Mouse (Mus musculus): Measurements from ENCODE around the gene Zc3h14. TPM values are rescaled to one million over a fixed set of nuclear protein-coding genes. Genes with fewer than 3 reads are reported as not detected.

Gene Zc3h14
- 47.7 and 49.3 TPM in 2 replicates for polyA plus RNA-seq (2015; fragmentation: Nextera tagmentation; extraction: Ambion mirVana)

DNA sequence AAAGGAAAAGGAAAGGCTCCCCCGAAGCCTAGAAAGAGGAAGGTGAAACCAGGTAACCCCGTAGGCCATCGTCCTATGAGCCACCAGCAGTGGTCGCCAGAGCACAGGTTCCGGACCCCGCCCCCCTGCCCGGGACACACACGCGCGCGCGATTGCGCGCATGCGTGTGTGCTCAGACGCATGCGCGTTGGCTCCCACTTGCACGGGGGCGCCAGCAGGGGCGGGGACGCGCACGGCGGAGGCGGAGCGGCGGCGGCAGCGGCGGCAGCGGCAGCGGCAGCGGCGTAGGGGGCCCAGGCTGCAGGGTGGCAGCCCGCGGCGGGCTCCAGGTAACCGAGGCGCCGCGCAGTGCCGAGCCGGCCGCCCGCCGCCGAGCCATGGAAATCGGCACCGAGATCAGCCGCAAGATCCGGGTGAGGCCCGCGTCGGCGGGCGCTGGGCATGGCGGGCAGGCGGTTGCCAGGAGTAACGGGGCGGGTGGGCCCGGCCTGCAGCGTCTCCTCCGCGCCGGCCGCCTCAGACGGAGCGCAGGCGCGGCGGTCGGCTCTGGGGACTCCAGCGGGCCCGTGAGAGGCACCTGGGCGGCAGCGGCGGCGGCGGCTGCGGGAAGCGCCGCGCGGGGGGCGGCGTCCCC is at the start of gene Zc3h14:
Gene Zc3h14 (plus strand): TSS at position 219 of the 634 bp plus-strand sequence.
- Histone ChIP-seq H3K36me3 (ENCODE audit: control insufficient read depth, insufficient read depth, low read length) (no peaks in the 10 kb centered on the region), H3K9ac (ENCODE audit: low read length) (peak within 1 kb of the TSS; percentile 90), H3K27me3 (ENCODE audit: control insufficient read depth, insufficient read depth, low read length) (no peaks in the 10 kb centered on the region), H3K9me3 (ENCODE audit: control insufficient read depth, low read length) (no peaks in the 10 kb centered on the region), H3K4me2 (replicated peaks; ENCODE audit: low read depth) (peak within 1 kb of the TSS; percentile 68), H3K4me1 (replicated peaks; ENCODE audit: control insufficient read depth, insufficient read depth) (no peaks in the 10 kb centered on the region), H3K27ac (replicated peaks) (peak within 1 kb of the TSS; percentile 88), H3K4me3 (ENCODE audit: low read depth, low read length) (peak within 1 kb of the TSS; percentile 95)
- peak; percentile 96 for DNase-seq (ENCODE audit: low spot score)
- peak; percentile 92 for ATAC-seq (ENCODE audit: low FRiP score, low TSS enrichment)
- WGBS, result under 1% methylated on average over 66 of the region's 87 CpGs
- TF ChIP-seq CTCF (IDR thresholded peaks at IDR 0.05; ENCODE audit: low read depth) (peak; percentile 82), EP300 (optimal IDR thresholded peaks at IDR 0.05) (no peak)

DNA sequence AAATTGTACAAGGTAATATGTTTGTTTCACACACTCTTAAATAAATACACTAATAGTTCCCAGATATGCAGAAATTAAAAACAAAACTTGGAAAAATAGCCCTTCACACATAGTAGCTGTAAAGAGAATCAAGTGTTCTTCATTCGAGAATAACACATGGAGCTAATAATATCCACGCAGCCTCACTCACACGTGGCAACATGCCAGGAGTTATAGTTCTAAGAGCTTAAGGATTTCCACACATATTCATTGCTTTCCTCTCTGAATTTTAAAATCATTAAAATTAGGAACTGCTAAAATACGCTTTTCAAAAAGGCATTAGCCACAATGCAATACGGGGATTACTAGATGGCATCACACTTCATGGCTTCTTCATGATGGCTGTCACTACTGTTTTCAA is 49.6 kb upstream of the Zc3h14 start:
- Histone ChIP-seq H3K4me1 (replicated peaks; ENCODE audit: control insufficient read depth, insufficient read depth) (no peaks in the 10 kb centered on the region), H3K27ac (replicated peaks) (no peak overlapping the region), H3K4me3 (ENCODE audit: low read depth, low read length) (no peak overlapping the region), H3K4me2 (replicated peaks; ENCODE audit: low read depth) (no peak overlapping the region), H3K9ac (ENCODE audit: low read length) (no peak overlapping the region), H3K27me3 (ENCODE audit: control insufficient read depth, insufficient read depth, low read length) (no peaks in the 10 kb centered on the region), H3K36me3 (ENCODE audit: control insufficient read depth, insufficient read depth, low read length) (0 out of 2 replicates have a peak, but pooled peaks cover 8% of the 10 kb centered on the region), H3K9me3 (ENCODE audit: control insufficient read depth, low read length) (no peaks in the 10 kb centered on the region)
- TF ChIP-seq CTCF (IDR thresholded peaks at IDR 0.05; ENCODE audit: low read depth), result no peak
- TF ChIP-seq EP300 (optimal IDR thresholded peaks at IDR 0.05), result no peak
- ATAC-seq (ENCODE audit: low FRiP score, low TSS enrichment) (no peak), DNase-seq (ENCODE audit: low spot score) (no peak)
- 68% methylated on average over 5 of the region's 5 CpGs for WGBS

DNA sequence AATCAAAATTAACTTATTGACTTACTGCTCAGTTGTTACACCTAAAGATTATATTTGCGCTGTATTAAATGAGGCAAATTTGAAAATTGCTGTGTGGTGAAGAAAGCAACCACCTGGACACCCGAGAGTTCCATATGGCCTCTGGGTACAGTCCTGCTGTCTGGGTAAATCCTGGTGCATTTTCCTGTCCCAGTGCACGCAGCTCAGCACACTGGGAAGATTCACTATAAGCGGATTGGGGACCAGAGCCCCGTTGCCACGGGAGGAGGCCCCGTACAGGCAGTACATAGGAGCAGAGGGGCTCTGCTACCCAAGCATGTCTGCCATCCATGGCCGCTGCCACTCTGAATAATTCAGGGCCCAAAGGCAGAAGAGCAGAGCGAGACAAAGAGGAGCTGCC is 45.2 kb upstream of the Zc3h14 start:
- no peak overlapping the region for H3K4me3 ChIP-seq (ENCODE audit: low read depth, low read length)
- no peaks in the 10 kb centered on the region for H3K9me3 ChIP-seq (ENCODE audit: control insufficient read depth, low read length)
- TF ChIP-seq EP300 (optimal IDR thresholded peaks at IDR 0.05), result no peak
- no peak for TF ChIP-seq CTCF (IDR thresholded peaks at IDR 0.05; ENCODE audit: low read depth)
- WGBS, result 90% methylated on average over 9 of the region's 9 CpGs
- H3K27ac ChIP-seq (replicated peaks), result no peak overlapping the region
- H3K36me3 ChIP-seq (ENCODE audit: control insufficient read depth, insufficient read depth, low read length), result peaks cover 14% of the 10 kb centered on the region; the same call in 1 of the 2 replicates
- H3K4me2 ChIP-seq (replicated peaks; ENCODE audit: low read depth), result no peak overlapping the region
- no peak overlapping the region for H3K9ac ChIP-seq (ENCODE audit: low read length)
- no peak for ATAC-seq (ENCODE audit: low FRiP score, low TSS enrichment)
- H3K4me1 ChIP-seq (replicated peaks; ENCODE audit: control insufficient read depth, insufficient read depth), result no peaks in the 10 kb centered on the region
- no peak for DNase-seq (ENCODE audit: low spot score)
- no peaks in the 10 kb centered on the region for H3K27me3 ChIP-seq (ENCODE audit: control insufficient read depth, insufficient read depth, low read length)

- DNase-seq (ENCODE audit: low spot score) (no peak), ATAC-seq (ENCODE audit: low FRiP score, low TSS enrichment) (no peak)
- H3K9ac ChIP-seq (ENCODE audit: low read length), result no peak overlapping the region
- H3K36me3 ChIP-seq (ENCODE audit: control insufficient read depth, insufficient read depth, low read length), result peaks cover 11% of the 10 kb centered on the region; the same call in 1 of the 2 replicates
- no peak overlapping the region for H3K4me2 ChIP-seq (replicated peaks; ENCODE audit: low read depth)
- H3K27ac ChIP-seq (replicated peaks), result no peak overlapping the region
- no peaks in the 10 kb centered on the region for H3K9me3 ChIP-seq (ENCODE audit: control insufficient read depth, low read length)
- WGBS, result 79% methylated on average over 2 of the region's 2 CpGs
- no peak overlapping the region for H3K4me3 ChIP-seq (ENCODE audit: low read depth, low read length)
- H3K27me3 ChIP-seq (ENCODE audit: control insufficient read depth, insufficient read depth, low read length), result no peaks in the 10 kb centered on the region
- TF ChIP-seq EP300 (optimal IDR thresholded peaks at IDR 0.05), result no peak
- no peak for TF ChIP-seq CTCF (IDR thresholded peaks at IDR 0.05; ENCODE audit: low read depth)
- H3K4me1 ChIP-seq (replicated peaks; ENCODE audit: control insufficient read depth, insufficient read depth), result no peaks in the 10 kb centered on the region
Measured at GRCm38 (mm10) chr12:98703554-98703953, 43.2 kb upstream of the Zc3h14 start.

GRCm38 (mm10) chr12:98703961-98704360 is 42.8 kb upstream of the Zc3h14 start:
- DNase-seq (ENCODE audit: low spot score), result no peak
- H3K27ac ChIP-seq (replicated peaks), result no peak overlapping the region
- H3K4me2 ChIP-seq (replicated peaks; ENCODE audit: low read depth), result no peak overlapping the region
- ATAC-seq (ENCODE audit: low FRiP score, low TSS enrichment), result no peak
- TF ChIP-seq CTCF (IDR thresholded peaks at IDR 0.05; ENCODE audit: low read depth), result no peak
- TF ChIP-seq EP300 (optimal IDR thresholded peaks at IDR 0.05), result no peak
- H3K36me3 ChIP-seq (ENCODE audit: control insufficient read depth, insufficient read depth, low read length), result peaks cover 11% of the 10 kb centered on the region; the same call in 1 of the 2 replicates
- no peak overlapping the region for H3K4me3 ChIP-seq (ENCODE audit: low read depth, low read length)
- no peak overlapping the region for H3K9ac ChIP-seq (ENCODE audit: low read length)
- 86% methylated on average over 10 of the region's 10 CpGs for WGBS
- H3K9me3 ChIP-seq (ENCODE audit: control insufficient read depth, low read length), result no peaks in the 10 kb centered on the region
- H3K27me3 ChIP-seq (ENCODE audit: control insufficient read depth, insufficient read depth, low read length), result no peaks in the 10 kb centered on the region
- H3K4me1 ChIP-seq (replicated peaks; ENCODE audit: control insufficient read depth, insufficient read depth), result no peaks in the 10 kb centered on the region

DNA sequence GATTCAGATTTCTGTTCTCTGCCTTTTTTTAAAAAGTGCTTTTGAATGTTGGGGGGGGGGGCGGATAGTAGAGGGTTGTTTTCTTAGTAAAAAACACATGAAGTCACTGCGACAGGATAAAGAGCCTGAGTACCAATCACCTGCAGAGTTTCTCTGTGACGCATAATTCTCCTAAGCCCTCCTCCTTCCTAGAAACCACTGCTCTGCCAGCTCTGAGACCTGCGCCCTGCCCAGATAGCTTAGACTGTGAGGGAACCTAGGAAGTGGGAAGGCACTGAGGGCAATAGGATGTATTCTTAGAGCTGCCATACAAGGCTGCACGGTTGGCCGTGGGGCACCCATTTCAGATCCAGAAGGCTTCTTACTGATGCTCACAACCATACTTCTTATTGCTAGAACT is 33.9 kb upstream of the Zc3h14 start:
- Histone ChIP-seq H3K27me3 (ENCODE audit: control insufficient read depth, insufficient read depth, low read length) (no peaks in the 10 kb centered on the region), H3K36me3 (ENCODE audit: control insufficient read depth, insufficient read depth, low read length) (no peaks in the 10 kb centered on the region; the same call in 1 of the 2 replicates), H3K9ac (ENCODE audit: low read length) (no peak overlapping the region), H3K4me1 (replicated peaks; ENCODE audit: control insufficient read depth, insufficient read depth) (no peaks in the 10 kb centered on the region), H3K4me3 (ENCODE audit: low read depth, low read length) (no peak overlapping the region), H3K9me3 (ENCODE audit: control insufficient read depth, low read length) (no peaks in the 10 kb centered on the region), H3K4me2 (replicated peaks; ENCODE audit: low read depth) (no peak overlapping the region), H3K27ac (replicated peaks) (no peak overlapping the region)
- 68% methylated on average over 6 of the region's 6 CpGs for WGBS
- no peak for TF ChIP-seq CTCF (IDR thresholded peaks at IDR 0.05; ENCODE audit: low read depth)
- no peak for TF ChIP-seq EP300 (optimal IDR thresholded peaks at IDR 0.05)
- DNase-seq (ENCODE audit: low spot score) (peak; percentile 47), ATAC-seq (ENCODE audit: low FRiP score, low TSS enrichment) (peak; percentile 72)
